Mouse (Mus musculus): ENCODE measurements around the gene Kank1. TPM values are rescaled to one million over a fixed set of nuclear protein-coding genes. Genes with fewer than 3 reads are reported as not detected.

Gene Kank1
- polyA plus RNA-seq, 1 experiment from 2014 or later, result 4.7 TPM

GRCm38 (mm10) chr19:25405987-25406386 lies 169.2 kb downstream of the Kank1 start:
- Histone ChIP-seq H3K4me1 (ENCODE audit: control insufficient read depth, insufficient read depth, low read length) (peaks cover 21% of the 10 kb centered on the region), H3K9ac (replicated peaks; ENCODE audit: low read length) (0 out of 2 replicates have a peak overlapping the region, but pooled peaks have one; percentile 42), H3K27me3 (ENCODE audit: control insufficient read depth, insufficient read depth, low read length) (peaks cover 14% of the 10 kb centered on the region; the same call in 1 of the 2 replicates), H3K36me3 (ENCODE audit: control insufficient read depth, insufficient read depth, low read length) (no peaks in the 10 kb centered on the region), H3K9me3 (ENCODE audit: control insufficient read depth, low read length) (no peaks in the 10 kb centered on the region), H3K27ac (replicated peaks; ENCODE audit: low read depth, low read length) (no peak overlapping the region), H3K4me3 (replicated peaks; ENCODE audit: low read depth, low read length) (peak overlapping the region; percentile 32; the same call in 1 of the 2 replicates), H3K4me2 (ENCODE audit: low read length) (peak overlapping the region; percentile 68)
- 23% methylated on average over 6 of the region's 6 CpGs for WGBS
- DNase-seq, result no peak
- no peak for ATAC-seq (ENCODE audit: low FRiP score, low TSS enrichment)

GRCm38 (mm10) chr19:25406481-25407184 lies 169.9 kb downstream of the Kank1 start:
- peaks cover 14% of the 10 kb centered on the region; the same call in 1 of the 2 replicates for H3K27me3 ChIP-seq (ENCODE audit: control insufficient read depth, insufficient read depth, low read length)
- WGBS, result 2% methylated on average over 28 of the region's 28 CpGs
- H3K4me2 ChIP-seq (ENCODE audit: low read length), result peak overlapping the region; percentile 68
- 0 out of 2 replicates have a peak overlapping the region, but pooled peaks have one; percentile 37 for H3K27ac ChIP-seq (replicated peaks; ENCODE audit: low read depth, low read length)
- ATAC-seq (ENCODE audit: low FRiP score, low TSS enrichment) (peak; percentile 61; the same call in 1 of the 2 replicates), DNase-seq (peak; percentile 66)
- H3K9ac ChIP-seq (replicated peaks; ENCODE audit: low read length), result peak overlapping the region; percentile 42
- peaks cover 14% of the 10 kb centered on the region for H3K4me1 ChIP-seq (ENCODE audit: control insufficient read depth, insufficient read depth, low read length)
- H3K4me3 ChIP-seq (replicated peaks; ENCODE audit: low read depth, low read length), result peak overlapping the region; percentile 32
- H3K9me3 ChIP-seq (ENCODE audit: control insufficient read depth, low read length), result no peaks in the 10 kb centered on the region
- no peaks in the 10 kb centered on the region for H3K36me3 ChIP-seq (ENCODE audit: control insufficient read depth, insufficient read depth, low read length)

- no peaks in the 10 kb centered on the region for H3K36me3 ChIP-seq (ENCODE audit: control insufficient read depth, insufficient read depth, low read length)
- H3K27me3 ChIP-seq (ENCODE audit: control insufficient read depth, insufficient read depth, low read length), result peaks cover 13% of the 10 kb centered on the region; the same call in 1 of the 2 replicates
- H3K9ac ChIP-seq (replicated peaks; ENCODE audit: low read length), result peak overlapping the region; percentile 42
- peak overlapping the region; percentile 32 for H3K4me3 ChIP-seq (replicated peaks; ENCODE audit: low read depth, low read length)
- no peak for ATAC-seq (ENCODE audit: low FRiP score, low TSS enrichment)
- H3K4me1 ChIP-seq (ENCODE audit: control insufficient read depth, insufficient read depth, low read length), result peaks cover 14% of the 10 kb centered on the region
- no peaks in the 10 kb centered on the region for H3K9me3 ChIP-seq (ENCODE audit: control insufficient read depth, low read length)
- no peak for DNase-seq
- 0 out of 2 replicates have a peak overlapping the region, but pooled peaks have one; percentile 32 for H3K27ac ChIP-seq (replicated peaks; ENCODE audit: low read depth, low read length)
- 27% methylated on average over 10 of the region's 10 CpGs for WGBS
- H3K4me2 ChIP-seq (ENCODE audit: low read length), result peak overlapping the region; percentile 68
Observed at GRCm38 (mm10) chr19:25407185-25407886, 170.6 kb downstream of the Kank1 start.

- WGBS, result 52% methylated on average over 6 of the region's 6 CpGs
- H3K27ac ChIP-seq (replicated peaks; ENCODE audit: low read depth, low read length), result no peak overlapping the region
- peaks cover 14% of the 10 kb centered on the region for H3K4me1 ChIP-seq (ENCODE audit: control insufficient read depth, insufficient read depth, low read length)
- H3K9me3 ChIP-seq (ENCODE audit: control insufficient read depth, low read length), result no peaks in the 10 kb centered on the region
- ATAC-seq (ENCODE audit: low FRiP score, low TSS enrichment) (no peak), DNase-seq (no peak)
- H3K4me2 ChIP-seq (ENCODE audit: low read length), result no peak overlapping the region
- no peaks in the 10 kb centered on the region for H3K36me3 ChIP-seq (ENCODE audit: control insufficient read depth, insufficient read depth, low read length)
- H3K9ac ChIP-seq (replicated peaks; ENCODE audit: low read length), result no peak overlapping the region
- peaks cover 10% of the 10 kb centered on the region; the same call in 1 of the 2 replicates for H3K27me3 ChIP-seq (ENCODE audit: control insufficient read depth, insufficient read depth, low read length)
- H3K4me3 ChIP-seq (replicated peaks; ENCODE audit: low read depth, low read length), result no peak overlapping the region
Observed at GRCm38 (mm10) chr19:25407887-25408236, 171.1 kb downstream of the Kank1 start.

- no peaks in the 10 kb centered on the region for H3K36me3 ChIP-seq (ENCODE audit: control insufficient read depth, insufficient read depth, low read length)
- WGBS, result 97% methylated on average over 9 of the region's 9 CpGs
- H3K4me2 ChIP-seq (ENCODE audit: low read length), result no peak overlapping the region
- H3K9ac ChIP-seq (replicated peaks; ENCODE audit: low read length), result no peak overlapping the region
- no peak for ATAC-seq (ENCODE audit: low FRiP score, low TSS enrichment)
- peaks cover 14% of the 10 kb centered on the region for H3K4me1 ChIP-seq (ENCODE audit: control insufficient read depth, insufficient read depth, low read length)
- H3K27me3 ChIP-seq (ENCODE audit: control insufficient read depth, insufficient read depth, low read length), result peaks cover 5% of the 10 kb centered on the region; the same call in 1 of the 2 replicates
- H3K27ac ChIP-seq (replicated peaks; ENCODE audit: low read depth, low read length), result no peak overlapping the region
- DNase-seq, result no peak
- no peaks in the 10 kb centered on the region for H3K9me3 ChIP-seq (ENCODE audit: control insufficient read depth, low read length)
- no peak overlapping the region for H3K4me3 ChIP-seq (replicated peaks; ENCODE audit: low read depth, low read length)
Observed at GRCm38 (mm10) chr19:25409239-25409638, 172.5 kb downstream of the Kank1 start.

- ATAC-seq (ENCODE audit: low FRiP score, low TSS enrichment) (no peak), DNase-seq (no peak)
- Histone ChIP-seq H3K36me3 (ENCODE audit: control insufficient read depth, insufficient read depth, low read length) (no peaks in the 10 kb centered on the region), H3K4me1 (ENCODE audit: control insufficient read depth, insufficient read depth, low read length) (peaks cover 10% of the 10 kb centered on the region), H3K27ac (replicated peaks; ENCODE audit: low read depth, low read length) (no peak overlapping the region), H3K9ac (replicated peaks; ENCODE audit: low read length) (no peak overlapping the region), H3K4me2 (ENCODE audit: low read length) (no peak overlapping the region), H3K4me3 (replicated peaks; ENCODE audit: low read depth, low read length) (no peak overlapping the region), H3K27me3 (ENCODE audit: control insufficient read depth, insufficient read depth, low read length) (peaks cover 5% of the 10 kb centered on the region; the same call in 1 of the 2 replicates), H3K9me3 (ENCODE audit: control insufficient read depth, low read length) (no peaks in the 10 kb centered on the region)
- WGBS, result 93% methylated on average over 17 of the region's 17 CpGs
Observed at GRCm38 (mm10) chr19:25411353-25411752, 174.6 kb downstream of the Kank1 start.

GRCm38 (mm10) chr19:25415448-25415847 lies 178.7 kb downstream of the Kank1 start:
- WGBS, result 91% methylated on average over 5 of the region's 5 CpGs
- DNase-seq (no peak), ATAC-seq (ENCODE audit: low FRiP score, low TSS enrichment) (no peak)
- Histone ChIP-seq H3K4me3 (replicated peaks; ENCODE audit: low read depth, low read length) (no peak overlapping the region), H3K36me3 (ENCODE audit: control insufficient read depth, insufficient read depth, low read length) (no peaks in the 10 kb centered on the region), H3K27me3 (ENCODE audit: control insufficient read depth, insufficient read depth, low read length) (no peaks in the 10 kb centered on the region), H3K4me1 (ENCODE audit: control insufficient read depth, insufficient read depth, low read length) (0 out of 2 replicates have a peak, but pooled peaks cover 3% of the 10 kb centered on the region), H3K9ac (replicated peaks; ENCODE audit: low read length) (no peak overlapping the region), H3K27ac (replicated peaks; ENCODE audit: low read depth, low read length) (no peak overlapping the region), H3K9me3 (ENCODE audit: control insufficient read depth, low read length) (no peaks in the 10 kb centered on the region), H3K4me2 (ENCODE audit: low read length) (no peak overlapping the region)

- H3K9me3 ChIP-seq (ENCODE audit: control insufficient read depth, low read length), result no peaks in the 10 kb centered on the region
- 40% methylated on average over 3 of the region's 3 CpGs for WGBS
- no peak for DNase-seq
- H3K36me3 ChIP-seq (ENCODE audit: control insufficient read depth, insufficient read depth, low read length), result no peaks in the 10 kb centered on the region
- ATAC-seq (ENCODE audit: low FRiP score, low TSS enrichment), result no peak
- no peak overlapping the region for H3K4me2 ChIP-seq (ENCODE audit: low read length)
- H3K4me3 ChIP-seq (replicated peaks; ENCODE audit: low read depth, low read length), result no peak overlapping the region
- no peaks in the 10 kb centered on the region for H3K27me3 ChIP-seq (ENCODE audit: control insufficient read depth, insufficient read depth, low read length)
- H3K9ac ChIP-seq (replicated peaks; ENCODE audit: low read length), result no peak overlapping the region
- H3K27ac ChIP-seq (replicated peaks; ENCODE audit: low read depth, low read length), result no peak overlapping the region
- 0 out of 2 replicates have a peak, but pooled peaks cover 3% of the 10 kb centered on the region for H3K4me1 ChIP-seq (ENCODE audit: control insufficient read depth, insufficient read depth, low read length)
Observed at GRCm38 (mm10) chr19:25417671-25418070, 180.9 kb downstream of the Kank1 start.
